Mouse (Mus musculus) kidney, postnatal 25 days (tissue): ENCODE data around the gene Il17rb.

ENCODE experiments used
- DNase-seq, 2 experiments: peaks; one replicate each; pipeline ENCODE4 v3.0.0; 2021; ENCODE audit warnings: mixed read lengths in 2 of 2

Gene Il17rb

GRCm38 (mm10) chr14:30015008-30015407 lies 6.3 kb upstream of the Il17rb start:
- DNase-seq: no peak

- no peak for DNase-seq
Measured at GRCm38 (mm10) chr14:30014487-30014886, 5.8 kb upstream of the Il17rb start.

- DNase-seq: peak; percentile 82 to 95
Measured at GRCm38 (mm10) chr14:30011886-30012560, 3.3 kb upstream of the Il17rb start.

- peak; percentile 93 to 97 for DNase-seq
Measured at GRCm38 (mm10) chr14:30009864-30010560, 1.3 kb upstream of the Il17rb start.

DNA sequence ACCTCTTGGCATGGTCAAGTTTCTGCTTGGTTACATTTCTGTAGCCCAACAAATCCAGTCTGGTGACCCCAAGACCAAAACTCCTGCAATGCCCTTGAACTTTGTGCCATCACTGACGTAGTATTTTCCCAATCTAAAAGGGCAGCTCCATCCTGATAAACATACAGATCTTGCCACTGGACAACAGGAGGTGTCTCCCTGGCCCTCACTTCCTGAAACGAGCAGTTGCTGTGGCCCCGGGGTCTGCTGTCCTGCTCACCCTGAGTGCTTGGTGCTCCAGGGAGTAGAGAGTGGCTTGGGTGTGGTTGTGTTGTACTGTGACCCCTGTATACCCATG lies 9.3 kb downstream of the Il17rb start:
- DNase-seq: no peak

DNA sequence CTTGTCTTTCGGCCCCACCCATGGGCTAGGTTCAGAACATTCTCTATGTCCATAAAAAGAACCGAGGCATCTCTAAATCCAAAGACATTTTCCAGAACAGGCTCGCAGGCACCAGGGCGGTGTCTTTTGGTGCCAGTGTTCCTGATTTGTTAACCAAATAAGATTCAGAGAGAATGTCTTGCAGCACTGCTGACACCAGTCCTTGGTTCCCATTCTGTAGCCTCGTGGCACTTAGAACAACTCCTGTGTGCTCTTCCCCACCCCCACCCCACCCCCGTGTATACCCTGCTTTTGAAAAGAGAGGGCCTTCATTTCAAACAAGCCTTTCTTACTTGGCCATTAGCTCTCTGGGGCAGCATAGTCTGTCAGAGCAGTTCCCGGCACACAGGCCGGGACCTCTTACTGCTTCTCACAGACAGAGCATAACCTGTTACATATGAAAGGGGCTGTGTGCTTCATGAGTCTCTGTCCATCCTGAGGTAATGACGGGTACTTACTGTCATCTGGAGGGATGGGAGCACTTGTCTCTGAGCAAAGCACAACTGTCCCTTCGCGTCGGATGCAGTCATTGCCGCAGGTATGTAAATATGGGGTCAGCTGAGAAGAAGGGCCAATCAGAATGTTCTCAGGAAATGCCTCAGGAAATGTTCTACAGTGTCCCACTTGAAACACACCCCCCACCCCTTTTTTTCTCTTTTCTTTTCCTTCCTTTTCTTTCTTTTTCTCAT lies 9.8 kb downstream of the Il17rb start:
- no peak for DNase-seq

- DNase-seq: no peak
Measured at GRCm38 (mm10) chr14:29997345-29997744, 11.4 kb downstream of the Il17rb start.

DNA sequence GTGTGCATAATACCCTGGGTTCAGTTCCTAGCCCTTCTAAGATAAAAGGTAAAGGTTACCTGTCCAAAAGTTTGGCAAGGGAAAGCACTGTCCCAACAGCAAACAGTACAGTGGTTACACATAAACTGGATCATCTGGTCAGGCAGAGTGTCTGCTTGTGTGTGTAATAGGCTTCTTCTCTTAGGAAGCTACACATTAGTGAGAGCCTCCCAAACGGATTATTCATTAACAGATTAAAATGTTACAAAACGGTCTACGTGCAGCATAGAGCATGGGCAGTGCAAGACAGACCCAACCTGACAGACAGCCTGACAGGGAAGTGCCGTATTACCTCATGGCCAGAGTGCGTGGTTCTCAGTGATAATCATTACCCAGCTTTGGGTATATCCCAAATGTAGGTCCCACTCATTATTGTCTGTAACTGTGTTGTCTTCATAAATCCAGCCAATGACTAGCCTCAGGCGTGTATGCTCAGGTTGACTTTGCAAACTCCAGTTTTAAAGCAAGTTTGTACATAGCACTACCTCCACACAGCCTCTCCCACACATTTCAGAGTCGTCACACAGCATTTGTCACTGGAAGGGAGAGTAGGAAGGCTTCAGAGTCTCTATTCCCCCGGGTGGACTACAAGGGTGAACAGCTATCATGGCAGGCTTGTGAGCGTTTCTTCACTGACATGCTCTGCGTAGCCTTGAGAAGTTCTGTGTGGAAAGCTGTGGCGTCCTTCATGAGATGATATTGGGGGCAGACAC lies 12.5 kb downstream of the Il17rb start:
- DNase-seq: peak; percentile 53 to 82

GRCm38 (mm10) chr14:29994976-29995375 lies 13.7 kb downstream of the Il17rb start:
- DNase-seq: no peak

DNA sequence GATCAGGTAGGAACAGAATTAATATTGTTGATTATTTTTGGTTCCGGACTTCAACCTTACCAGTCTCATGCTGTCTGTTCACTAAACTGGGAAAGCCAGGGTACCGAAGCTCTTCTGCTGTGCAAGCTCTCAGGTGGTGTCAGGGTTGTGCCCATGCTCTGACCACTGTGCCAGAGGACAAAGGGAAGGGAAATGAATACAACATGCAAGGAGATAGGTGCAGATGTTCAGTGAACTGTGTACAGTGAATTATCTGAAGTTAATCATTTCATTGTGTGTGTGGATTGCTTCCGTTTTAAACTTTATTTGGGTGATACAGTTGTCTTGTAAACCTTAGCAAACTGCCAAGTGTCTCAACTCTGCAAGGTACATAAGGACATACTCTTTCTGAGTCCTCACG lies 20.4 kb downstream of the Il17rb start:
- peak in 1 of 2 experiments; percentile 50 for DNase-seq

- DNase-seq: peak in 1 of 2 experiments; percentile 45
Measured at GRCm38 (mm10) chr14:29987739-29988138, 21.0 kb downstream of the Il17rb start.

GRCm38 (mm10) chr14:29987276-29987675 lies 21.4 kb downstream of the Il17rb start:
- DNase-seq: peak in 1 of 2 experiments; percentile 48

DNA sequence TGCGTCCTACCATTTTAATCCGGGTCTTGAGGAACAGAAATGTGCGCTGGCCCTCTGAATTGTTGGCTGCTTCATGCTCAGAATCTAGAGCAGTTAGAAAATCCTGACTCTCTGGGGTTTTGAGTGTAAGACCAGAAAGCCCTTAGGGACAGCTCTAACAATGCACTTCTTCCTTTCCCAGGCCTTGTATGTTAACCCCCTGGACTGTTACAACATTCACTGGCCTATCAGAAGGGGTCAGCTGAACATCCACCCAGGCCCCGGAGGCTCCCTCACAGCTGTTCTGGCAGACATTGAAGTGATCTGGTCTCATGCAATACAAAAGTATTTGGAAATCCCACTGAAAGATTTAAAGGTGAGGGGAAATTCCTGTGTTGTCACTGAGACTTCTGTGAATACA lies 22.6 kb downstream of the Il17rb start:
- DNase-seq: peak in 1 of 2 experiments; percentile 13

DNA sequence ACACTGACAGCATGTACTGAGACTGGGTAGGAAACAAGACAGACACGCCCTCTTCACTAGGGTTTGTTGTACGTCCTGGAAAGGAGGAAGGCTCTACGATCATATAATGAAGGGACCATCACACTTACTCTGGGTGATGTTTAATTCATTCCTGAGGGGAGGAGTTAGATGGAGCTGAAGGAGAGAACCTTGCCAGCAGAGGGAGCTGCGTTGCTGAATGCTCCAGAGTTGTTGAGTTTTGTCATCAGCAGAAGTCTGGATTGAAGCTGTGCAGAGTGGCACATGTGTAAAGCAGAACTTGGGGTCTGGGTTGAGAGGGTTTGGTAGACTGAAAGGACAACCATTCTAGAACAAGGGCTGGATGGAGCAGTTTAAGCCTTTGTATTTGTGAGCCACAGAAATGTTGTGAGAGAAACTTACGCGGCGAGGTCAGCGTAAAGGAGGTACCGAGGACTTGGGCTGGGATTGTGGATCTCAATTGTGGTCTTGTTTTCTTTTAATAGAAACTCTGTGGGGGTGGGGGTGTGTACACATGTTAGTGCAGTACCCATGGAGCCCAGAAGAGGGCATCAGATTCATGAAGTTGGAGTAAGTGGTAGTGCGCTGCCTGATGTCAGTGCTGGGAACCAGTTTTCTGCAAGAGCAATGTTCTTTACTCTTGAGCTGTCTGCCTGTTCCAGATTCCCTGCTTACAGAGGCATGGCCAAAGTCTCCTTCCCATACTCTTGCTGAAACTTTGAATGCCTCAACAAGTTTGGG lies 28.1 kb downstream of the Il17rb start:
- peak; percentile 51 to 73 for DNase-seq

DNA sequence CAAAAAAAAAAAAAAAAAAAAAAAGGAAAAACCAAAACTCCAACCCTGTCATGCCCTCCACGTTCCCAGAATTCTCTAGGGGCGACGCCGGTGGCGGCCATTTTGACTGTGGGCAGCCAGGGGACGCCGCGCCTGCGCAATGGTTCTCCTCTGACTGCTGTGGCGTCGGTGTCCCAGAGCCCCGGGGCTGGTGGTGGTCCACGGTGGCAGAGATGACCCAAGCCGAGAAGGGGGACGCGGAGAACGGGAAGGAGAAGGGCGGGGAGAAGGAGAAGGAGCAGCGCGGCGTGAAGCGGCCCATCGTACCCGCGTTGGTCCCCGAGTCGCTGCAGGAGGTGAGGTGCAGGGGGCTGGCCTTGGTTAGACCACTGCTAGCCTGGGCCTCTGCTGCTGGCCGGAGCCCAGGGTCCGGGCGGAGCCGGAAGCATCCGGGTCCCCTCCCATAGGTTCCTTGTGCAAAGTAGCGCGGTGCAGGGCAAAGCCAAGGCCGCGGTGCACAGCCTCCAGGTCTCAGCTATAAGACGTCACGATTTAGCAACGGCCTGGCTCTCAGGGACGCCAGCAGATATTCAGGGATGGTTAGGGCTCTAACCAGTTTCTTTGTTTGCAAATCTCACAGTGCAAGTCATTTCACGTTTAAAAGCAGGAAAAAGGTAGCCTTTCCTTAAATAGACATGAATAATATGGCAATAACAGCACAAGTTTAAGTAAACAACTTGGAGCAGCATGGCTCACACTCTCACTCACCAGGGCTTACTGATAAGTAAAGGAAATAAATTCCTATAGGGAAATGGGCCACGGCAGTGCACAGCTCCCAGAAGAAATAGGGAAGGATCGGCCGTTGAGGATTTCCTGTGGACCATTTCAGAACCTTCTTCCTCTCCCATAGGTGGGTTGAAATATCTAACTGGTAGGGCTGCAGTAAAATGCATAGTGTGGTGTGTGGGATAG lies 30.2 kb downstream of the Il17rb start, which contains the start of gene Actr8:
Gene Actr8 (plus strand): TSS at position 84 of the 951 bp plus-strand sequence.
- DNase-seq: peak; percentile 94 to 95

- DNase-seq: peak in 1 of 2 experiments; percentile 17
Measured at GRCm38 (mm10) chr14:29976927-29977326, 31.8 kb downstream of the Il17rb start.

GRCm38 (mm10) chr14:29971993-29972392 lies 36.7 kb downstream of the Il17rb start:
- DNase-seq: no peak

GRCm38 (mm10) chr14:29971446-29971845 lies 37.2 kb downstream of the Il17rb start:
- DNase-seq: no peak

GRCm38 (mm10) chr14:29968075-29968821 lies 40.4 kb downstream of the Il17rb start, which contains the start of gene Selenok:
Selenok (plus strand) TSS chr14:29968308.
- DNase-seq: peak; percentile 97 to 99

- DNase-seq: no peak
Measured at GRCm38 (mm10) chr14:29967611-29968010, 41.1 kb downstream of the Il17rb start.
